Mouse (Mus musculus): ENCODE measurements at regions not wholly inside any gene's neighbourhood (a gene's known extent, or its start where the extent isn't known, plus 50 kb on each side); places are given as distances from the start of the nearest gene placed in this dataset.

DNA sequence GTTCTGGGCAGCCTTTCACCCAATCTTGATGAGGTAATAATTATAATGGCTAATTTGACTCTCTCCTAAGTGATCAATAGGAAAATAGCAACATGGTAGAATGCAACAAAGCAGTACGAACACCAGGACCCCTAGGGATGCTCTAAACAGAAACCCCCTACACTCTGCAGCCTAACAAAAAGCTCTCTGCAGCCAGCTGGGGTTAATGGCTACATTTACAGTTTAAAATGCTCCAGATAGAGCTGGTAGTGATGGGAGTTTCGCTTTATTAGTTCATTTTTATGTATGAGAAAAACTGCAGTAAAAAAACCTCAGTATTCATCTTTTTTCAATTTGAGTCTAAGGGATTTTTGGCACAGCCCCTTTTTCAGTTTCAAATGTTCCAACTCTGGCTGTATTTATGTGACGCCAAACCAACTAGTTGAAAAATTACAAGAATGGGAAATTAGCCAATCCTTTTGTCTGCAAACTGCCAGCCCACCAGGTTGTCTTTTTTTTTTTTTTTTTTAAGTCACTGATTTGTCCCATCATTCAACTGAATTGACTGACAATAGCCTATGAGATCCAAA, 84.2 kb downstream of the Icos start:
- TF ChIP-seq CTCF (IDR thresholded peaks at IDR 0.05; ENCODE audit: extremely low read depth, insufficient read depth, insufficient read length, insufficient replicate concordance) (no peak), POLR2A (IDR thresholded peaks at IDR 0.05; ENCODE audit: low read depth, low read length) (no peak)
